In the genomic region with DNA sequence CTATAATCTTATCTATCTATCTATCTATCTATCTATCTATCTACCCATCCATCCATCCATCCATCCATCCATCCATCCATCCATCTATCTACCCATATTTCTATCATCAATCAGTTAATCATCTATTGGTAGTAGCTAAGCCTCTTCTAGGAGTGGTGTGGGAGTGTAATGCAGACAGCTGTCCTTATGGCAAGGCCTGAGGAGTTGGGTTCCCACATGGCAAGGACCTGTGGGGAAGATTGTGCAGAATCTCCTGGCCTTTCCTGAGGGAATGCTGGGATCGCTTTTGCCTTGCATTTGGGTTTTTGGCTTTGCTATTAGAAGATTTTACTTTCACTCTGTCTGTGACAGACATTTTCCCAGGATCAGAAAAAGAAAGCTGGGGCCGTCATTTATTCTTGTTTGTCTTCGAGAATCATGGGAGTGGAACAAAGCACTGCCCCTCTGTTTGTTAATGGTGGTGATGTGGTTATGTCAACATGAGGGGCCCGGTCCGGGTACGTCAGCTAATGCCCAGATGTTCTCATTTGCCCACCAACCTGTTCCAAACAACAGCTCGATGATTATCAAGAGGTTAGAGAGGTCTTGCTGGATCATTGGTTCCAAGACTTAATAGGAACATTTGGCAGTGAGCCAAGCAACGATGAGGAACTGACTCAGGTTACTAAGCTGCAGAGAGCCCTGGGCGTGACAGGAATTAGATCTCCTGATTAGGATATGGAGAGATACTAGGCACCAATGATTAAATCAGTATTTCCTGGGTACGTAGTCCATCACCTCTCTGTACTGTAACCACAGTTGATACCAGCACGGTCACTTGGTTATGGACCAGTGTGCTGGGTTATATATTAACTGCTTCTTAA, we compare ENCODE assay signal across 14 mouse cellular contexts.
DNase-seq lines count a peak whose midpoint lies in the region; ATAC-seq lines count a peak whose summit lies in the region.
"Had no signal": no experiment of that assay in that cellular context is flagged by ENCODE, and none has a peak within 500 bp of the region (broad histone marks: within the 10 kb centered on the region; RNA-seq: fewer than 3 reads in every experiment).

No protein-coding gene starts in this region.

- no peak overlapping the region for H3K27ac ChIP-seq in embryonic facial prominence, embryonic 14.5 days (replicated peaks; ENCODE audit: low read depth, low read length)
- peak overlapping the region; percentile 4; the same call in 1 of the 2 replicates for H3K27ac ChIP-seq in stomach, embryonic 15.5 days

- peak; percentile 26; the same call in 1 of the 2 replicates for ATAC-seq in embryonic facial prominence, embryonic 14.5 days (ENCODE audit: low read depth)
- peak; percentile 89 for ATAC-seq in stomach, embryonic 15.5 days (ENCODE audit: insufficient read depth, low FRiP score, low read depth)

- 55% methylated on average over 11 of the region's 11 CpGs for WGBS in embryonic facial prominence, embryonic 14.5 days
- WGBS in stomach, embryonic 15.5 days, result 54% methylated on average over 11 of the region's 11 CpGs

- H3K4me1 ChIP-seq in embryonic facial prominence, embryonic 14.5 days (ENCODE audit: control insufficient read depth, insufficient read depth, low read length), result no peaks in the 10 kb centered on the region
- no peaks in the 10 kb centered on the region for H3K4me1 ChIP-seq in stomach, embryonic 15.5 days

- H3K36me3 ChIP-seq in embryonic facial prominence, embryonic 14.5 days (ENCODE audit: control insufficient read depth, insufficient read depth, low read length), result no peaks in the 10 kb centered on the region
- no peaks in the 10 kb centered on the region for H3K36me3 ChIP-seq in stomach, embryonic 15.5 days

- H3K4me2 ChIP-seq in embryonic facial prominence, embryonic 14.5 days (ENCODE audit: low read depth, low read length), result no peak overlapping the region
- H3K4me2 ChIP-seq in stomach, embryonic 15.5 days, result peak overlapping the region; percentile 22; the same call in 1 of the 2 replicates

- H3K9ac ChIP-seq in embryonic facial prominence, embryonic 14.5 days (ENCODE audit: low read depth, low read length), result no peak overlapping the region
- H3K9ac ChIP-seq in stomach, embryonic 15.5 days, result no peak overlapping the region

- H3K9me3 ChIP-seq in embryonic facial prominence, embryonic 14.5 days (ENCODE audit: control insufficient read depth, low read length), result no peaks in the 10 kb centered on the region
- H3K9me3 ChIP-seq in stomach, embryonic 15.5 days, result no peaks in the 10 kb centered on the region

- no peaks in the 10 kb centered on the region for H3K27me3 ChIP-seq in embryonic facial prominence, embryonic 14.5 days (replicated peaks; ENCODE audit: control insufficient read depth, insufficient read depth, low read length)
- H3K27me3 ChIP-seq in stomach, embryonic 15.5 days (replicated peaks), result no peaks in the 10 kb centered on the region

- H3K4me3 ChIP-seq in embryonic facial prominence, embryonic 14.5 days (ENCODE audit: low read depth, low read length), result no peak overlapping the region
- no peak overlapping the region for H3K4me3 ChIP-seq in stomach, embryonic 15.5 days (replicated peaks)
- H3K4me3 ChIP-seq: myocyte had no signal

- peak; percentile 7 for DNase-seq in testis, postnatal 14 days (ENCODE audit: low spot score)
- DNase-seq in testis, postnatal 10 days (ENCODE audit: low spot score), result no peak
- peak; percentile 77 for DNase-seq in embryonic facial prominence, embryonic 14.5 days (ENCODE audit: low spot score)
- peak; percentile 56 for DNase-seq in kidney, postnatal 10 days
- no peak for DNase-seq in gastrocnemius, adult 18-20 months (ENCODE audit: low spot score)
- DNase-seq in layer of hippocampus, adult 9-11 months, result no peak
- DNase-seq in spleen, adult 12 weeks (ENCODE audit: low spot score), result no peak
- DNase-seq: gastrocnemius, postnatal 36 days; heart, postnatal 4 days; layer of hippocampus, postnatal 36 days; lung, adult 2 months; thymus, adult 18-20 months had no signal

Comparison
In these comparisons a context has a peak if more than half of its experiments do, and no peak if none do; other contexts are left out.
1. DNase-seq: peak in testis, postnatal 14 days (single experiment), embryonic facial prominence, embryonic 14.5 days (single experiment) and kidney, postnatal 10 days (single experiment); none in testis, postnatal 10 days (single experiment), gastrocnemius, adult 18-20 months (single experiment), layer of hippocampus, adult 9-11 months (single experiment) and spleen, adult 12 weeks (single experiment).